8 mouse cellular contexts compared by ENCODE assay signal in genomic region chr5:74278428-74278827, GRCm38 (mm10).
"Had no signal": no experiment of that assay in that cellular context is flagged by ENCODE, and none has a peak within 500 bp of the region (broad histone marks: within the 10 kb centered on the region; RNA-seq: fewer than 3 reads in every experiment).

No protein-coding gene starts in this region.

- H3K4me1 ChIP-seq: liver, embryonic 13.5 days had no signal

- H3K9ac ChIP-seq: kidney, embryonic 15.5 days; liver, embryonic 13.5 days; lung, embryonic 14.5 days; neural tube, embryonic 12.5 days; neural tube, embryonic 15.5 days had no signal

- H3K27ac ChIP-seq: kidney, embryonic 15.5 days; left cerebral cortex, adult 2 months; liver, embryonic 13.5 days; midbrain, embryonic 10.5 days; neural tube, embryonic 12.5 days; neural tube, embryonic 15.5 days had no signal

- H3K4me2 ChIP-seq: kidney, embryonic 15.5 days; liver, embryonic 13.5 days; lung, embryonic 14.5 days; neural tube, embryonic 12.5 days; neural tube, embryonic 15.5 days had no signal

- H3K4me3 ChIP-seq: kidney, embryonic 15.5 days; left cerebral cortex, adult 2 months; liver, embryonic 13.5 days; megakaryocyte, embryonic 14.5 days; midbrain, embryonic 10.5 days; neural tube, embryonic 12.5 days; neural tube, embryonic 15.5 days had no signal

- H3K27me3 ChIP-seq: kidney, embryonic 15.5 days; liver, embryonic 13.5 days had no signal

- H3K36me3 ChIP-seq: kidney, embryonic 15.5 days; liver, embryonic 13.5 days; midbrain, embryonic 10.5 days; neural tube, embryonic 12.5 days; neural tube, embryonic 15.5 days had no signal

- H3K9me3 ChIP-seq: kidney, embryonic 15.5 days; liver, embryonic 13.5 days; megakaryocyte, embryonic 14.5 days; midbrain, embryonic 10.5 days; neural tube, embryonic 12.5 days; neural tube, embryonic 15.5 days had no signal
